In the genomic region with DNA sequence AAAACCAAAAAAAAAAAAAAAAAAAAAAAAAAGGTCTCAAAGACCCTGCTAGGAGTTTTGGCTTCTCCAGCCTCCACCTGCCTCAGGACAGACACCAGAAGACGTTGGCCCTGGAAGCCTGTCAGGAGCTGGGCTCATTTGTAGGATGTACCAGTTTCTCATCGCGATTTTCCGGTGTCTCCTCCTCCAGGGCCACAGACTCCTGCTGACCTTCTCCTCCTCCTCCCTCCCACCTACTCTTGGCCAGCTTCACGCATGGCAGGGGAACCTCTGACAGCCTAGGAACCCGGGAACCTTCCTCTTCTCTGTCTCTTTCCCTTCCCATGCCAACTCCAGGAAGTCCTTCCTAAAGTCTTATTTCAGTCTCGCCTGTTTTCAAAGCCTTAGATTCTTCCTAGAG, we compare ENCODE assay signal across 15 mouse cellular contexts. TPM values are rescaled to one million over a fixed set of nuclear protein-coding genes. Genes with fewer than 3 reads are reported as not detected.
"Had no signal": no experiment of that assay in that cellular context is flagged by ENCODE, and none has a peak within 500 bp of the region (broad histone marks: within the 10 kb centered on the region; RNA-seq: fewer than 3 reads in every experiment).

No protein-coding gene starts in this region.

- H3K36me3 ChIP-seq: liver, embryonic 13.5 days; lung, embryonic 15.5 days had no signal

- H3K4me3 ChIP-seq: limb, embryonic 12.5 days; liver, embryonic 13.5 days; lung, embryonic 15.5 days; midbrain, embryonic 13.5 days; myocyte; neural tube, embryonic 15.5 days had no signal

- H3K9me3 ChIP-seq: limb, embryonic 12.5 days; liver, embryonic 13.5 days; lung, embryonic 15.5 days; midbrain, embryonic 13.5 days; neural tube, embryonic 15.5 days had no signal

- DNase-seq: kidney, postnatal 10 days; kidney, postnatal 4 days; liver; liver, embryonic 13.5 days; liver, postnatal 0 days; lung, postnatal 14 days; thymus, postnatal 4 days had no signal

- H3K27me3 ChIP-seq: limb, embryonic 12.5 days; liver, embryonic 13.5 days; lung, embryonic 15.5 days; midbrain, embryonic 13.5 days; neural tube, embryonic 15.5 days had no signal

- H3K4me2 ChIP-seq: limb, embryonic 12.5 days; liver, embryonic 13.5 days; lung, embryonic 15.5 days; midbrain, embryonic 13.5 days; neural tube, embryonic 15.5 days had no signal

- H3K9ac ChIP-seq: limb, embryonic 12.5 days; liver, embryonic 13.5 days; lung, embryonic 15.5 days; midbrain, embryonic 13.5 days; neural tube, embryonic 15.5 days had no signal

- ATAC-seq: liver, postnatal 0 days; midbrain, embryonic 13.5 days had no signal

- H3K27ac ChIP-seq: limb, embryonic 12.5 days; liver, embryonic 13.5 days; lung, embryonic 15.5 days; midbrain, embryonic 13.5 days; neural tube, embryonic 15.5 days; stomach, postnatal 0 days had no signal

RNA-seq across cellular contexts. Expression of a gene that starts 31.6 kb away (rescaled TPM):
- polyA plus RNA-seq: kidney, embryonic 14.5 days; limb, embryonic 12.5 days; liver, embryonic 13.5 days; lung, embryonic 15.5 days; midbrain, embryonic 13.5 days; neural tube, embryonic 11.5 days; neural tube, embryonic 15.5 days; stomach, postnatal 0 days had no signal
